Mouse (Mus musculus): ENCODE measurements at regions not wholly inside any gene's neighbourhood (a gene's known extent, or its start where the extent isn't known, plus 50 kb on each side); places are given as distances from the start of the nearest gene placed in this dataset.

- DNase-seq (ENCODE audit: low read depth, low spot score) = no peak
Observed at GRCm38 (mm10) chr7:115170439-115170838, 426.9 kb downstream of the Insc start.

DNA sequence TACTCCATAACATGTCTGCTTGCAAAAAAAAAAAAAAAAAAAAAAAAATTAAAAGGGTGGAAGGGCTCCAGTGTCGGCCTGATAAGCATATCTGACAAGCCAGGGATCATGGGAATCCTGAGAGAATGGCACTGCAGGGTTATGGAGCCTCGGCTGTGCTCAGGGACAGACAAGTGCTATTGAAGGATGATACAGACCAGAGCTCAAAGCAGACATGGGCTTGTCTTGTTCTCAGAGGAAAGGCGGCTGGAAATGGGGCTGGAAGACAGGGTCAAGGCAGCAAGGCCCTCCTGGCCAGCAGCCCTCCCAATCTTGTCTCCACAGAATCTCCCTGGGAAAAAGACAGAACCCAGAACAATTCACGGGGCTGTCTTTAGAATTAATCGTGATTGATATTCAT lies 449.0 kb downstream of the Insc start:
- DNase-seq (ENCODE audit: low read depth, low spot score) = no peak

DNA sequence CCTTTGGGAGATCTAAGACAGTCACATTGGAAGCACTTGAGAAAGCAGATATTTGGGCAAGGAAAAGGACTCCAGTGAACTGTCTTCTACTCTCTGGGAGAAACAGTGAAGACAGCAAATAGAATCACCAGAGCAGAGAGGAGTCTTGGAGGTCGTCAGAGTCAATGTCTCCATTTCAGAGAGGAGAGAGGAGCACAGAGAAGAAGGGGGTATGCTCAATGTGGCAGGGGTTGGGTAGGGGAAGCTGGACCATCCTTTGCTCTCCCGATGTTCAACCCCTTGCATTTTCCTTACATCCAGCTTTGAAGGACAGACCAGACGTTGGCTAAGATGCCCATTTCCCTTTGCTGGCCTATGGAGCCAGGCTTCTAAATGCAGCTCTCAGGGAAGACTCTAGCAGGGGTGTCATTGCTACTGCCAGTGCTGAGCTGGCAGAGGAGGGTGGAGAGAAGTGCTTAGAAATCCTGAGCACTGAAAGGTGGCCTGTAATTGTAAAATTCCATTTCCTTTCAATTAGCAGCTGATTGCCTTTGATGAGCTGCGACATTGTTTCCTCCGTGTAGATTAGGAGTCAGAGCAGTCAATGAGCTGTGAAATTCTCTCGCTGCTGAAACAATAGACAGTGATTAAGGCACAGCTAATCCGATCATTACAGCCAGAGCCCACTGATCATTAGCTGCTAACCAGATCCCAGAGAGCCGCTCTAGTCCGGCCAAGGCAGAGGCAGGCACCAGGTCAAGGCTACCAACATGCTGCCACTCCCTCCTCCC lies 449.7 kb downstream of the Insc start:
- DNase-seq (ENCODE audit: low read depth, low spot score) = peak; percentile 5

DNA sequence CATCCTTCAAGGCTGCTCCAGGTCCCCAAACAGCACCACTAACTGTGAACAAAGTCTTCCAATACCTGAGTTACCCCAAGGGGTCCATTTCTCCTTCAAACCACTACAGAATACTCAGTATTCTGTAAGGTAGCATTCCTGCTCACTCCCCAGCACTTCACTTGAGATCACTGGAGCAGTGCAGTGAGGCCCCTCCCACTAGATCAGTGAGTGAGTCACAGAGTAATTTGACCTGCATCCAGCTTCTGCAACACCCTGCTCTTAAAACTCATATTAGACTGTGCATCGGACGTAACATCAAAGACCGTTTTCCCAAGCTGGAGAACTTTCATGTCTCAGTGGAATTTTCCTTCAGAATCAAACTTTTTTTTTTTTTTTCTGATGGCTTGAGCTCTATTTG lies 461.4 kb downstream of the Insc start:
- no peak for DNase-seq (ENCODE audit: low read depth, low spot score)

- no peak for DNase-seq (ENCODE audit: low read depth, low spot score)
Observed at GRCm38 (mm10) chr7:115206479-115207134, 463.1 kb downstream of the Insc start.

DNA sequence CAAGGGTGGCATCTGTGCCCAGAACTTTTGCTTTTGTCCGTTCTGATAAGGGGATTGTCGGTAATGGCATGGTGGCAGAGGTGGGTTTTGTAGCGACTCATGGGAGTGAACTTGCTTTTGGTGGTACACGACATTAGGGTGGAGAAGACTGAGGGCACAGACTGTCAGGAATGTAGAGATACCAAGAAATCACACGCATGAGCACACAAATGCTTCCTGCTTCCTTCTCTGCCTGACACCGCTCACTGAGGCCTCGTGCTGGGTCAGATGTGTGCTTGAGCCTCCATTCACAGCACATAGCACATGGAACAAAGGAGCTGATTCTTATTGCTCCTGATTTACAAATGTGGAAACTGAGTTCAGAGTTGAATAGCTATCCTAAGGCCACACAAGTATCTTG lies 465.3 kb downstream of the Insc start:
- DNase-seq (ENCODE audit: low read depth, low spot score) = no peak

DNA sequence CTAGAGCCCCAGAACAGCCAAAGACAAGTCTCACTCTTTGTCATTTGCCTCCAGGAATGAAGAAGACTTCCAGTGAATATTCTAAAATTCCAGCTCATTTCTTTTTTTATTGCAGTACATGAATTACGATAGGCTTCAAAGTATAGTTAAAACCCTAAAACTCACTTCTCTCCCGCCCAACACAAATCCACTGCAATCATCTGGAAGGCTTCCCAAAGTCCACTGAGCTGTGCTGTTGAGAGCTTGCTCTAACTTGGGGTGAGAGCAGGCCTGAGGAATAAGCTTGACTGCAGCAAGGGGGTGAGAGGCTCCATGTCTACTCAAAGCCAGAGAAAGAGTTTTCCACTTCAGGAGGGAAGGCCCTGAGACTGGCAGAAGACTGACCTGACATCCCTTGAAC lies 466.5 kb downstream of the Insc start:
- DNase-seq (ENCODE audit: low read depth, low spot score) = no peak

- DNase-seq (ENCODE audit: low read depth, low spot score) = peak; percentile 88
Observed at GRCm38 (mm10) chr7:115216838-115217237, 473.3 kb downstream of the Insc start.

- DNase-seq (ENCODE audit: low read depth, low spot score) = peak; percentile 23
Observed at GRCm38 (mm10) chr7:115217255-115217654, 473.8 kb downstream of the Insc start.

- no peak for DNase-seq (ENCODE audit: low read depth, low spot score)
Observed at GRCm38 (mm10) chr7:115217712-115218111, 474.2 kb downstream of the Insc start.

GRCm38 (mm10) chr7:115218596-115219180 lies 475.2 kb downstream of the Insc start:
- DNase-seq (ENCODE audit: low read depth, low spot score) = no peak

GRCm38 (mm10) chr7:115222642-115223041 lies 479.1 kb downstream of the Insc start:
- no peak for DNase-seq (ENCODE audit: low read depth, low spot score)

DNA sequence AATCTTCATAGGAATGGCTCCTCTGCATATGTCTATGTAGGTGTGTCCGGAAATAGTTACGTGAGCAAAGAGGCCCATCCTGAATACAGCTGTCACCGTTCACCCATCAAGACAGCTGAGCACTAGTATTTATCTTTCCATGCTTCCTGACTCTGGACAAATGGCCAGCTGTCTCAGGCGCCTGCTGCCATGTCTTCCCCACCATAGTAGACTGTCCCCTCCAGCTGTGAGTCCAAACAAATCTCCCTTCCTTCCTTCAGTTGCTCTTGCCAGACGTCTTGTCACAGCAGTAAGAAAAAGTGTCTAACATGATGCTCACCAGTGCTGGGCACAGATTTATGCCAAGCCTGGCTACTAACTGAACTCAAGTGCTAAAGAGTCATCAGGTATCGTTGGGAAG lies 487.0 kb downstream of the Insc start:
- DNase-seq (ENCODE audit: low read depth, low spot score) = no peak

DNA sequence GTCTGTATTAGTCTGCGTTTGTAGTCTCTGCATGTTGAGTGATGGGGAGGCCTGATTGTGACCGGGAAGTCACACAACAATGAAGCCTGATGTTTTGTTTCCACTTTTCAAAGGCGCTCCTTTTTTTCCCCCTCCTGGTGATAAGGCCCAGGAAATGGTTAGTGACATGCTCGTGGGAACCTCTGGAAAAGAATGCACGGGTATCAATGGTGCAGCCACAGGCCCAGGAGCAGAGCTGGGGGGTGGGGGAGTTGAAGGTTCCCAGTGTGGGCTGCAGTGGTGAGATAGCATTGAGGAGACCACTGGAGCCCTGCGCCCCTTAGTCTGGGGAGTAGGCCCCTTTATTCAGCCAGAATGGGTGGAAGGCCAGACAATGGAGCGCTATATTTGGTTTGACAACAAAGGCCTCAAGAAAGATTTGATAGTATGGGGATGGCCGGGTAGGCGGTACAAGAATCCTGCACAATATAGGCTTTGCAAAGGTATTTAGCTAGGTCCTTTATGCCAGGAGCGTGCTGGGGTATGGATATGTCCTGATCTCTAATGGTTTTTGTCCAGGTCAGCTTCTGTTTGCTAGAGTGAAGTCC lies 490.4 kb downstream of the Insc start:
- DNase-seq (ENCODE audit: low read depth, low spot score) = no peak

DNA sequence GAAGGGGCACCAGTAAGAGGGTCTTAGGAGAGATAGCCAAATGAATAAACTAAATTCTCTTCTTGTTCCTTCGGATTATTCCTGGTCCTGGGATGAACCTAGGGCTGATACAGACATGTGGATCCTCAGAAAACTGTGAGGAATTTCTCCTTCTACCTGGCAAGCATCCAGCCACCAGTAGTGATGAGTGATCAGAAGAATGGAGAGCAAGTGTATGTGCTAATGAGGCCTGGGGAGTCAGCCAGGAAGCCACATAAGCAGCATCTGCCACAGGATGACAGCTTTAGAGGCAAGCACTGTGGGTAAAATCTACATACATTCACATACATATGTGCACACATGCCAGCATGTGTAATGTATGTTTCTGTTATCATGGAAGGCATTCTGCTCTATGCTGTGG lies 493.6 kb downstream of the Insc start:
- DNase-seq (ENCODE audit: low read depth, low spot score) = no peak

DNA sequence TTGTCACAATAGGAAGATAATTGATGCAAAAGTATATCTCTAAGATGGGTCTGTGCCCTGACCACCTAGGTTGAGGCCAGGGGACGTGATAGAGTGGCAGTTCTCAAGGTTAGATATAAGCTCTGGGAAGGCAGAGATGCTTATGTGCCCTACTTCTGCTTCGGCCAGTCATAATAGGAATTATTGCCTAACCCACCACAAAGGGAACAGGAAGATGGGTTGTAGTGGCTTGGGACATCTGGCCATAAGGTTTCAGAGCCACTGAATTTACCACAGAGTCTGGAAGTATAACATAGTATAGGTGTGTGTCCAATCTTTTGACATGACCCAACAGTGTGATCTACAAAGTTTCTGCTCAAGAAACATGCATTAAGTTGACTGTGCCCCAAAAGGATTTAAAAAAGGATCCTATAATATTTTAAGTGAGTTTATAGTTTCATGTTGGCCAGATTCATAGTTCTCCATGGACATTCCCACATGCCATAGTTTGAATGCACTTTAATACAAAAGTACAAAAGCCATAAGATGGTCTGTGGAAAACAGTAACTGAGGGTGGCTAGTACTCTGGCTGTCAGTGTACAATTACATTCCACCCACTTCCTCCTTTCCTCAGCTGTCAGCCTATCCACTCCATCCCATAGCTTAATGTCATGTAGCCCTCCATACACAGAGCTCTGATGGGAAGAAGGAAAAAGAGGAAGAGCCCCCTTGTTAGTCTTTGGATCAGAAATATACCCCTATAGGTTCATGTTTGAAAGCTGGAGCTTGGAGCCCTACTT lies 508.3 kb downstream of the Insc start:
- no peak for DNase-seq (ENCODE audit: low read depth, low spot score)

GRCm38 (mm10) chr7:115252370-115252750 lies 508.9 kb downstream of the Insc start:
- no peak for DNase-seq (ENCODE audit: low read depth, low spot score)

DNA sequence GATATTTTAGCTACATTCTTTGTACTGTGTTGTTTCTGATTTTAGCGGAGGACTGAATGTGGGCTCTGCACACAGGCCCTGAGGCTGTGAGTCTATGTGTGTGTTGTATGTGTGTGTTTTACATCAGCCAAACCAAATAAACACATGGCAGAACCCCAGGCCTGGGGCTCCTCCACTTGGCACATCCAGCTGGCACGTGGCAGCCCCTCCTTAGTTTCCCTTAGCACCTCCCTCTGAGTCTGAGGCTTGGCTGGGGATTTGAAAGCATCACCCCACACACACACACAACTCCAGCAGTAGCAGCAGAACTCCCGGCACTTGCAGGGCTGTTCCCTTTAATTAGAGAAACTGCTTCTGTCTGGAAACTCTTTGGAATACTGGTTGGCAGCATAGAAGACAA lies 515.1 kb downstream of the Insc start:
- DNase-seq (ENCODE audit: low read depth, low spot score) = no peak

- no peak for DNase-seq (ENCODE audit: low read depth, low spot score)
Observed at GRCm38 (mm10) chr7:115263082-115263481, 519.6 kb downstream of the Insc start.

- no peak for DNase-seq (ENCODE audit: low read depth, low spot score)
Observed at GRCm38 (mm10) chr7:115266141-115266540, 522.6 kb downstream of the Insc start.

GRCm38 (mm10) chr7:115270803-115271202 lies 527.3 kb downstream of the Insc start:
- DNase-seq (ENCODE audit: low read depth, low spot score) = no peak

DNA sequence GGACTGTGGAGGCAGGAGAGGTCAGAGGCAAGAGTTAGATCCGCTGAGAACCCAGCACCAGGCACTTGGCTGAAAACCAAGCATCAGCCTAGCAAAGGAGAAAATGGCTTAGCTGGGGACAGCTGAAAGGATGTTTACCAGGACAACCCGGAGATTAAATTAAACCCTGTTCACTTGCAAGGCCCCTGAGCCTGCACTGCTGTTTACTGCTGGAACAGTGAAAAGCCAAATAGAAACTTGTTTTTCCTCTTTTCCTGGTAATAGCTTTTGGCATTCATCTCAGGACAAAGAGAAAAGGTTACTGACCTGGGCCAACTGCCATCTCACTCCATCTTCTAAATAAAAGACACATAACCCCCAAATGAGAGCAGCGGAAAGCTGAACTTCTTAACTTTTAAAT lies 531.3 kb downstream of the Insc start:
- no peak for DNase-seq (ENCODE audit: low read depth, low spot score)
